Mouse (Mus musculus) heart, postnatal 0 days (tissue): ENCODE data around the gene Ooep.
"Not testable (repeated sequence)": the region's sequence is repeated elsewhere in the genome, so short reads cannot be mapped to it uniquely, and the experiment has no call there.

Experiments
- CTCF ChIP-seq: IDR thresholded peaks from 2 replicates; pipeline ENCODE4 v1.5.1; 2016; ENCODE audit warnings: antibody characterized with exemption, control low read depth, low read depth
- EP300 ChIP-seq: IDR thresholded peaks from 2 replicates; pipeline ENCODE4 v1.6.1; 2016; ENCODE audit warnings: antibody characterized with exemption, low read depth

DNA sequence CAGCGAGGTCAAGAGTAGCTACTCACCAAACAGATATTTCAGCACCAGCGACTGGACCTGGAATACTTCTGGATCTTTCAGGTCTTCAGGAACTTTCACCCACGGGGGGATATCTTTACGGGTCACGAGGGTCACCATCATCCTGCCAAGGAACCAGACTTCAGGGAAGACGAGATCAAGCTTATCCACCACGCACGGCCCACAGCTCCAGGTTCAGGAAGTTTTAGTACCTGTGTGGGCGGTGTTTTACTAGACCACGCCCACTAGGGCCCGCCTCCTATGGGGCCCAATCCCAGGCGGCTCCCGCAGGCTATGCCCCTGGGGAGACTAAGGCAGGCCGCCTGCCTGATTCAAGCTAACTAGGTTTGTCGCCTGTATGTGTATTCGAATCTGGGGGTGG is 10.6 kb downstream of the Ooep start, which contains the start of gene Dppa5a:
- not testable (repeated sequence) for TF ChIP-seq CTCF, EP300
